ENCODE assay signal across 9 mouse cellular contexts in genomic region chr9:64025565-64025964, GRCm38 (mm10). TPM values are rescaled to one million over a fixed set of nuclear protein-coding genes. Genes with fewer than 3 reads are reported as not detected.
A peak's percentile ranks its signal among the peaks of the same experiment; 100 is the strongest.
DNase-seq lines count a peak whose midpoint lies in the region; ATAC-seq and TF ChIP-seq lines count a peak whose summit lies in the region.
"Had no signal": no experiment of that assay in that cellular context is flagged by ENCODE, and none has a peak within 500 bp of the region (broad histone marks: within the 10 kb centered on the region; RNA-seq: fewer than 3 reads in every experiment).

No protein-coding gene starts in this region.

- H3K36me3 ChIP-seq in kidney, embryonic 16.5 days (ENCODE audit: insufficient read depth, low read length) = no peaks in the 10 kb centered on the region
- H3K36me3 ChIP-seq in ES-E14 (ENCODE audit: control insufficient read depth, insufficient read depth, low read length, poor library complexity, severe bottlenecking) = no peaks in the 10 kb centered on the region
- H3K36me3 ChIP-seq: embryonic facial prominence, embryonic 15.5 days had no signal

- no peak overlapping the region for H3K4me2 ChIP-seq in kidney, embryonic 16.5 days (replicated peaks; ENCODE audit: low read depth, low read length)
- H3K4me2 ChIP-seq: embryonic facial prominence, embryonic 15.5 days had no signal

- 4% methylated on average over 3 of the region's 3 CpGs for WGBS in kidney, embryonic 16.5 days

- ATAC-seq in kidney, embryonic 16.5 days (ENCODE audit: low FRiP score, low TSS enrichment) = no peak

- in situ Hi-C loops in ES-E14 (cut with MboI; ENCODE audit: low sequenced_read_pairs in 2 of 2, unreplicated experiment in 2 of 2) = loop anchor here in 1 of 2 experiments (10.0 kb wide), 1 partner anchor 59 kb away; no protein-coding TSS in a partner anchor

- no peak overlapping the region for H3K9ac ChIP-seq in kidney, embryonic 16.5 days (replicated peaks; ENCODE audit: low read length)
- no peak overlapping the region for H3K9ac ChIP-seq in ES-E14 (ENCODE audit: insufficient read depth, low read depth, low read length, poor library complexity, severe bottlenecking)
- H3K9ac ChIP-seq: embryonic facial prominence, embryonic 15.5 days had no signal

- no peaks in the 10 kb centered on the region for H3K27me3 ChIP-seq in kidney, embryonic 16.5 days (ENCODE audit: insufficient read depth, low read length)
- H3K27me3 ChIP-seq: embryonic facial prominence, embryonic 15.5 days had no signal

- intact Hi-C loops in gastrocnemius, postnatal 36 days (cut with DNase I) = loop anchor here (2.0 kb wide), 1 partner anchor 63 kb away; no protein-coding TSS in a partner anchor

- peak; percentile 74 for DNase-seq in kidney, adult 18-20 months
- no peak for DNase-seq in ES-E14 (ENCODE audit: low read depth, low spot score)
- DNase-seq in brain, adult 2 months (ENCODE audit: low read depth, low spot score) = peak; percentile 61
- peak; percentile 84 for DNase-seq in induced T-regulatory cell, adult 2 months (ENCODE audit: low read depth)
- DNase-seq in lung, postnatal 10 days = peak; percentile 67
- DNase-seq in layer of hippocampus, postnatal 14 days (ENCODE audit: low spot score in 2 of 2) = no peak
- no peak for DNase-seq in gastrocnemius, postnatal 36 days

- no peak overlapping the region for H3K27ac ChIP-seq in kidney, embryonic 16.5 days (ENCODE audit: low read length)
- H3K27ac ChIP-seq in ES-E14 (ENCODE audit: insufficient read depth, low read depth, low read length, poor library complexity, severe bottlenecking) = no peak overlapping the region
- H3K27ac ChIP-seq: embryonic facial prominence, embryonic 15.5 days had no signal

- no peaks in the 10 kb centered on the region for H3K9me3 ChIP-seq in kidney, embryonic 16.5 days (ENCODE audit: low read length)
- no peaks in the 10 kb centered on the region for H3K9me3 ChIP-seq in ES-E14 (ENCODE audit: control insufficient read depth, insufficient read depth, low read depth, low read length)
- H3K9me3 ChIP-seq: embryonic facial prominence, embryonic 15.5 days had no signal

- no peak overlapping the region for H3K4me3 ChIP-seq in kidney, embryonic 16.5 days (ENCODE audit: low read length)
- no peak overlapping the region for H3K4me3 ChIP-seq in ES-E14 (ENCODE audit: insufficient read depth in 1 of 2, low read depth in 1 of 2, low read length in 2 of 2, poor library complexity in 1 of 2, severe bottlenecking in 1 of 2)
- H3K4me3 ChIP-seq: embryonic facial prominence, embryonic 15.5 days had no signal

- H3K4me1 ChIP-seq in kidney, embryonic 16.5 days (ENCODE audit: insufficient read depth, low read length) = peaks cover 18% of the 10 kb centered on the region
- H3K4me1 ChIP-seq in ES-E14 (ENCODE audit: control insufficient read depth in 2 of 2, insufficient read depth in 2 of 2, low read length in 2 of 2, poor library complexity in 1 of 2) = peaks cover 0 to 6% of the 10 kb centered on the region in 2 experiments; a peak in 3 of 4 replicates

TF ChIP-seq in ES-E14, 5 proteins besides CTCF, POLR2A, EP300 and RAD21:
- TF ChIP-seq HCFC1 (IDR thresholded peaks at IDR 0.05; ENCODE audit: borderline replicate concordance, insufficient read depth, low read length) (no peak), CHD2 (IDR thresholded peaks at IDR 0.05; ENCODE audit: low read depth, low read length) (no peak), MAFK (IDR thresholded peaks at IDR 0.05; ENCODE audit: insufficient read depth, low read depth, low read length) (no peak), ZC3H11A (IDR thresholded peaks at IDR 0.05; ENCODE audit: borderline replicate concordance, low read depth, low read length) (peak; percentile 45; the same call in 1 of the 2 replicates), ZNF384 (IDR thresholded peaks at IDR 0.05; ENCODE audit: low read depth, low read length) (peak; percentile 76)

RNA-seq across cellular contexts. Expression of gene Smad6, which starts 3.7 kb away (rescaled TPM):
- 8.1 and 8.4 TPM in 2 replicates for polyA plus RNA-seq in kidney, embryonic 16.5 days (2015; fragmentation: Nextera tagmentation; extraction: Ambion mirVana)
- total RNA-seq in ES-E14 (2012; rRNA removed) = 6.8 and 8.7 TPM in 2 replicates
- 1 to 10 TPM; 2.6 to 2.9 TPM for total RNA-seq in layer of hippocampus, postnatal 14 days (2021)
- 1 to 10 TPM; 3.3 to 4.0 TPM for total RNA-seq in gastrocnemius, postnatal 36 days (2021)

Comparison
In these comparisons a context has a peak if more than half of its experiments do, and no peak if none do; other contexts are left out.
1. DNase-seq: peak in kidney, adult 18-20 months (single experiment), brain, adult 2 months (single experiment), induced T-regulatory cell, adult 2 months (single experiment) and lung, postnatal 10 days (single experiment); none in ES-E14 (single experiment), layer of hippocampus, postnatal 14 days (0 of 2) and gastrocnemius, postnatal 36 days (0 of 2).